Mouse (Mus musculus) E14TG2a.4 (cell line): ENCODE data around the gene Mrpl10.

Experiments
- CTCF ChIP-seq: conservative IDR thresholded peaks from 2 replicates; pipeline ENCODE4 v1.5.1; 2014; ENCODE audit warnings: low read length
- NANOG ChIP-seq: IDR thresholded peaks from 2 replicates; pipeline ENCODE4 v1.6.1; 2014; ENCODE audit warnings: borderline replicate concordance, low read length, mixed read lengths
- POU5F1 ChIP-seq: IDR thresholded peaks from 2 replicates; pipeline ENCODE4 v1.6.1; 2014; ENCODE audit warnings: low read length, borderline replicate concordance

GRCm38 (mm10) chr11:97009198-97009790 is 32.1 kb upstream of the Mrpl10 start:
- no peak for TF ChIP-seq CTCF
- TF ChIP-seq POU5F1, result no peak
- TF ChIP-seq NANOG, result no peak
